Mouse (Mus musculus): ENCODE results near the gene Kif1c.

- TF ChIP-seq MEF2A (IDR thresholded peaks at IDR 0.05; ENCODE audit: extremely low read depth, insufficient replicate concordance, low read depth, low read length, poor library complexity, severe bottlenecking) (no peak), POLR2A (IDR thresholded peaks at IDR 0.05; ENCODE audit: control insufficient read depth in 1 of 2, insufficient read depth in 1 of 2, low read depth in 1 of 2, low read length in 2 of 2, poor library complexity in 1 of 2) (no peak), HCFC1 (IDR thresholded peaks at IDR 0.05; ENCODE audit: low read depth, low read length) (no peak), TAL1 (IDR thresholded peaks at IDR 0.05; ENCODE audit: low read length) (no peak), CTCF (IDR thresholded peaks at IDR 0.05 in 2 of 3, conservative IDR thresholded peaks at IDR 0.05 in 1 of 3; ENCODE audit: control insufficient read depth in 1 of 3, insufficient read depth in 1 of 3, low read depth in 2 of 3, low read length in 3 of 3, poor library complexity in 1 of 3, severe bottlenecking in 1 of 3) (no peak), USF2 (IDR thresholded peaks at IDR 0.05; ENCODE audit: borderline replicate concordance in 1 of 2, insufficient read depth in 1 of 2, low read depth in 1 of 2, low read length in 2 of 2) (no peak), ETS1 (IDR thresholded peaks at IDR 0.05; ENCODE audit: low read depth, low read length) (no peak), MXI1 (IDR thresholded peaks at IDR 0.05; ENCODE audit: low read depth, low read length) (no peak), ZMIZ1 (IDR thresholded peaks at IDR 0.05; ENCODE audit: low read depth, low read length) (no peak), EP300 (IDR thresholded peaks at IDR 0.05; ENCODE audit: low read depth in 1 of 2, low read length in 2 of 2) (no peak), MAFK (IDR thresholded peaks at IDR 0.05; ENCODE audit: borderline replicate concordance, low read depth, low read length) (no peak), TCF12 (IDR thresholded peaks at IDR 0.05; ENCODE audit: low read depth, low read length) (no peak), CHD2 (IDR thresholded peaks at IDR 0.05; ENCODE audit: low read length) (no peak)
These were observed 21.8 kb upstream of the Kif1c start for GRCm38 (mm10) chr11:70678576-70678975.
